Mouse (Mus musculus) liver, adult 2 months (tissue): ENCODE measurements around the gene Polr3b.

ENCODE experiments used
- CTCF ChIP-seq: fragments of 200-500 bp; IDR thresholded peaks from 2 replicates; pipeline ENCODE4 v1.5.1; 2011; ENCODE audit warnings: low read depth, low read length, control low read depth
- POLR2A ChIP-seq: fragments of 200-500 bp; IDR thresholded peaks from 2 replicates; pipeline ENCODE4 v1.6.1; 2011; ENCODE audit warnings: low read length, control low read depth; ENCODE audit not compliant: insufficient read depth; ENCODE audit errors: extremely low read depth

GRCm38 (mm10) chr10:84611664-84612063 lies 10.4 kb upstream of the Polr3b start:
- TF ChIP-seq CTCF (no peak), POLR2A (no peak)
